Mouse (Mus musculus) Patski (cell line): ENCODE results near the gene Syt7. TPM values are rescaled to one million over a fixed set of nuclear protein-coding genes. Genes with fewer than 3 reads are reported as not detected.

Experiments
- ATAC-seq: fragments of 100-300 bp; one replicate; pipeline ENCODE4 v1.8.0; 2021
- CTCF ChIA-PET: fragments of 350-600 bp; sonication (Branson Sonifier 250); formaldehyde crosslinking; loops from one replicate; lab custom pipeline; 2022; ENCODE audit warnings: inconsistent platforms; lab: Charles Lee
- POLR2A ChIA-PET: fragments of 350-600 bp; sonication (Branson Sonifier 250); formaldehyde crosslinking; loops from one replicate; lab custom pipeline; 2022; ENCODE audit warnings: antibody characterized with exemption, inconsistent platforms; lab: Charles Lee
- DNase-seq: peaks from one replicate; pipeline ENCODE4 v3.0.0-alpha.2; 2011; ENCODE audit warnings: low read depth, low spot score
- H3K27me3 ChIP-seq: fragments of 371-371 bp; one replicate; pipeline ENCODE4 v1.5.1; 2021
- CTCF ChIP-seq: fragments of 100-300 bp; IDR thresholded peaks from one replicate; pipeline ENCODE4 v1.5.1; 2021
- in situ Hi-C: fragments of 300-500 bp; cut with MboI; formaldehyde crosslinking; loops from 3 replicates; pipeline ENCODE4 v1.11.1; 2018; ENCODE audit warnings: low pct_unique_long_range_greater_than_20kb, mixed read lengths
- polyA plus RNA-seq: library from polyadenylated mRNA; unstranded; gene quantifications from one replicate; pipeline ENCODE4 v1.2.3, GENCODE M21; 2021

Gene Syt7
- polyA plus RNA-seq, 1 experiment from 2014 or later, result 4.1 TPM

- DNase-seq, result no peak
- ChIA-PET POLR2A (no interaction called here), CTCF (interaction anchor here (8.3 kb wide), 1 partner anchor 30 kb away, joined by 101 read pairs; the partner anchor contains the start of gene Ppp1r32)
- no peak for ATAC-seq
- TF ChIP-seq CTCF, result no peak
- H3K27me3 ChIP-seq, result peaks cover 65% of the 10 kb centered on the region
- in situ Hi-C loops, result loop anchor here (5.0 kb wide), 1 partner anchor 32 kb away; no protein-coding TSS in a partner anchor
These were observed 66.0 kb downstream of the Syt7 start for GRCm38 (mm10) chr19:10454718-10455436.

DNA sequence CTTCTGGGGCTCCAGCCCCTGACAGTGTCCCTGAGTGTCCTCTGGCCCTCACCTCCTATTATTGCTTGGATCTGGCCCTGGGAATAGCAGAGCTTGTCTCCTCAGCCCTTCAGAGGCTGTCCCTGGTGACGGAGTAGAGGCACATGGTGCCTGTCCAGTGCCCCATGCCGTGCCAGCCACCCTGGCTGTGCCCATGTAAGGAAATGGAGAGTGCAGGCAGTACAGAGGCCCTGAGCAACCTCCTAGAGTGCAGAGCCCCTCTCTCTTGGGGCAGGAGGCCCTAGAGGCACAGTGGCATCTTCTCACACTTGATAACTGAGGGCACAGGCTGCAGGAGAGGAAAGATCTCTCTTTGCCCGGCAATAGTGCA, 66.5 kb downstream of the Syt7 start:
- H3K27me3 ChIP-seq, result peaks cover 67% of the 10 kb centered on the region
- in situ Hi-C loops, result no loop called here
- no peak for ATAC-seq

GRCm38 (mm10) chr19:10456752-10457483, 68.0 kb downstream of the Syt7 start, which contains the start of gene Lrrc10b:
Gene Lrrc10b (minus strand): TSS chr19:10457473.
- peaks cover 68% of the 10 kb centered on the region for H3K27me3 ChIP-seq
- DNase-seq, result no peak
- ChIA-PET CTCF (no interaction called here), POLR2A (interaction anchor here (0.8 kb wide), 1 partner anchor 26 kb away, joined by 3 read pairs; the partner anchor contains the start of gene Ppp1r32)
- no peak for ATAC-seq
- no peak for TF ChIP-seq CTCF
- in situ Hi-C loops, result no loop called here

More for the DNA sequence above, 66.5 kb downstream of the Syt7 start:
- DNase-seq, result no peak
- TF ChIP-seq CTCF, result no peak
- ChIA-PET CTCF (interaction anchor here (8.3 kb wide), 1 partner anchor 30 kb away, joined by 101 read pairs; the partner anchor contains the start of gene Ppp1r32), POLR2A (no interaction called here)

GRCm38 (mm10) chr19:10457484-10457800, 68.6 kb downstream of the Syt7 start:
- ATAC-seq (no peak), DNase-seq (no peak)
- TF ChIP-seq CTCF, result no peak
- ChIA-PET POLR2A (no interaction called here), CTCF (interaction anchor here (1.9 kb wide), 1 partner anchor 7 kb away, joined by 6 read pairs; no protein-coding TSS in a partner anchor)
- in situ Hi-C loops, result no loop called here
- H3K27me3 ChIP-seq, result peaks cover 69% of the 10 kb centered on the region

DNA sequence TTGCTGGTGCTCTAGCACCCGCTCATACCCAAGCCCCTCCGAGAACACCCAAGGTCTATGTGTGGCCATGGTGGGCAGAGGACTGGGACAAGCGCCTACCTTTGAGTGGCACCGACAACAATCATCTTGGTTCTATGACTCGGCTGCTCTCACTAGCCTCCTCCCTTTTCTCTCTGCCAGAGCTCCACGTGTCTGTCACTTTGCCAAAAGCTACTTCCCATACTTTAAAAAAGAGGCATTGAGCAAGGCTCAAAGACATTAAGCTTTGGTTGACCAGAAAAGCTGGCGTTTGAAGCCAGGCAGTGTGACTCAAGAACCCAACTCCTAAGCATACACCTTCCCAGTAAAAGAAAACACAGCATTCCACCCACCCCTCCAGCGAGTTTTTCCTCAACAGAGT, 69.2 kb downstream of the Syt7 start:
- DNase-seq (peak; percentile 25), ATAC-seq (no peak)
- peaks cover 65% of the 10 kb centered on the region for H3K27me3 ChIP-seq
- in situ Hi-C loops, result no loop called here
- TF ChIP-seq CTCF, result no peak
- ChIA-PET POLR2A (no interaction called here), CTCF (interaction anchor here (1.9 kb wide), 1 partner anchor 8 kb away, joined by 6 read pairs; no protein-coding TSS in a partner anchor)

DNA sequence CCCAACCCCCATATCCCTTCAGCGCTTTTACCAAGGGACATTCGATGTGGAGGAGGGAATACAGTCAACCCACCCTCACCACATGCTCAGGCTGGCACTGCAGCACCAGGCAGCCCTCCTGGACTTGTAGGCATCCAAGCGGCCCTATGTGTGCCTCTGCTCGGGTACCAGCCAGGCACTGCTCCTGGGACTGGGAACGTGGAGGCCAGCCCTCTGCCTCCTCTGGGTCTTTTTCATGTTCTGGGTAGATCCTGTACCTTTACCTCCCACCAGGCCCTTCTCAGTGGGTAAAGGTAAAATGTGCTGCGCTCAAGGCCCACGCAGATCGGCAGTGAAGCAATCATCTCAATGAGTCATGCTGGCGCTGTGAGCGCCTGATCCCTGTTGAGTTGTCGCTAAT, 71.0 kb downstream of the Syt7 start:
- H3K27me3 ChIP-seq, result peaks cover 61% of the 10 kb centered on the region
- in situ Hi-C loops, result no loop called here
- no peak for DNase-seq
- no peak for TF ChIP-seq CTCF
- ChIA-PET POLR2A (no interaction called here), CTCF (no interaction called here)
- ATAC-seq, result no peak

GRCm38 (mm10) chr19:10461584-10461983, 72.7 kb downstream of the Syt7 start:
- POLR2A ChIA-PET, result interaction anchor here (0.6 kb wide), 1 partner anchor 59 kb away, joined by 3 read pairs; no protein-coding TSS in a partner anchor
- no peak for TF ChIP-seq CTCF
- peaks cover 62% of the 10 kb centered on the region for H3K27me3 ChIP-seq
- ATAC-seq (no peak), DNase-seq (no peak)
- in situ Hi-C loops, result no loop called here
- CTCF ChIA-PET, result interaction anchor here (0.9 kb wide), 1 partner anchor 27 kb away, joined by 3 read pairs; no protein-coding TSS in a partner anchor

DNA sequence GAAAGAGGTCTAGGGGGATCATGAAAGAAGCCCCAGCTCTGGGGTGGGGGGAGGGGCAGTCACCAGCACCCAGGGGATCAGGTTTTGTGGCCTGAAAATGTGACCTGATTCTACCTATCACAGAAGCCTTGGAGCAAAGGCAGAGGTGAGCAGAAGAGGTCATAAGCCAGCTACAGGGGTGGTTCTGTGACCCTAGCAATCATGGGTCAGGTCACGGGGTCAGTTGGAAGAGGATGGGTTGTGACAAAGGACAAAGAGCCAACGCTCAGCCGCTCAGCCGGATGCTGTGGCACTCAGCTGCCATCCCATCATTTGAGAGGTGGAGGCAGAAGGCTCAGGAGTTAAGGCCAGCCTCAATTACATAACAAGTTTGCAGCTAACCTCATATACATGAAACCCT, 75.5 kb downstream of the Syt7 start:
- POLR2A ChIA-PET, result no interaction called here
- peaks cover 61% of the 10 kb centered on the region for H3K27me3 ChIP-seq
- no peak for TF ChIP-seq CTCF
- DNase-seq, result no peak
- no peak for ATAC-seq
- in situ Hi-C loops, result no loop called here
- CTCF ChIA-PET, result interaction anchor here (1.1 kb wide), 1 partner anchor 15 kb away, joined by 3 read pairs; no protein-coding TSS in a partner anchor

GRCm38 (mm10) chr19:10469171-10469658, 80.3 kb downstream of the Syt7 start:
- ATAC-seq (no peak), DNase-seq (no peak)
- POLR2A ChIA-PET, result interaction anchor here (1.1 kb wide), 1 partner anchor 16 kb away, joined by 4 read pairs; no protein-coding TSS in a partner anchor
- CTCF ChIA-PET, result interaction anchor here (0.6 kb wide), 1 partner anchor 17 kb away, joined by 3 read pairs; no protein-coding TSS in a partner anchor
- H3K27me3 ChIP-seq, result peaks cover 54% of the 10 kb centered on the region
- in situ Hi-C loops, result no loop called here
- no peak for TF ChIP-seq CTCF

- POLR2A ChIA-PET, result no interaction called here
- DNase-seq, result no peak
- no peak for ATAC-seq
- CTCF ChIA-PET, result interaction anchor here (1.2 kb wide), 1 partner anchor 12 kb away, joined by 3 read pairs; no protein-coding TSS in a partner anchor
- no peak for TF ChIP-seq CTCF
- H3K27me3 ChIP-seq, result peaks cover 44% of the 10 kb centered on the region
- in situ Hi-C loops, result no loop called here
These were observed 84.1 kb downstream of the Syt7 start for GRCm38 (mm10) chr19:10472958-10473357.
